Mouse (Mus musculus) layer of hippocampus, adult 9-11 months (tissue): ENCODE results near the gene Enox1.

Experiments
- DNase-seq: peaks from one replicate; pipeline ENCODE4 v3.0.0; 2022

The Enox1 gene

GRCm38 (mm10) chr14:77376731-77377130 is 220.2 kb downstream of the Enox1 start:
- DNase-seq, result no peak

DNA sequence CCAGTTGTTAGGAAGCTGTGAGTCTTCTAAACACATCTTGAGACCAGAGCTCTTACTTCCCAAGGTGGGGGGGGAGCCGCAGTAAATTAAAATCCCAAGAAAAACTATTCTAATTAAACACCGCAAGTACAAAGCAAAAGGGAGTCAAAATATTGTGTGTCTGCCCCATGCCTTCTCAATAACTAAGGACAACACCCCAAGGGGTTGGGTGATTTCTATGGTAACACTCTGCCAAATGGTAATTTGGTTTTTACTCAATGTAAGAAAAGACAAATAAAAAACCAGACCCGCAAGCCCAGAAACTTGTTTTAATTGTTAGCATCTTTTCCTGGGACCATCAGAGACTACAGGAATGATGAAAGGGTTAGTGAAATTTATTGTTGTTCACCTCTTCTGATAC is 220.9 kb downstream of the Enox1 start:
- DNase-seq, result no peak

GRCm38 (mm10) chr14:77377873-77378272 is 221.3 kb downstream of the Enox1 start:
- DNase-seq, result no peak

- DNase-seq, result no peak
Measured at GRCm38 (mm10) chr14:77381532-77381931, 225.0 kb downstream of the Enox1 start.

GRCm38 (mm10) chr14:77385621-77386020 is 229.1 kb downstream of the Enox1 start:
- DNase-seq, result no peak

GRCm38 (mm10) chr14:77387877-77388276 is 231.3 kb downstream of the Enox1 start:
- DNase-seq, result no peak

DNA sequence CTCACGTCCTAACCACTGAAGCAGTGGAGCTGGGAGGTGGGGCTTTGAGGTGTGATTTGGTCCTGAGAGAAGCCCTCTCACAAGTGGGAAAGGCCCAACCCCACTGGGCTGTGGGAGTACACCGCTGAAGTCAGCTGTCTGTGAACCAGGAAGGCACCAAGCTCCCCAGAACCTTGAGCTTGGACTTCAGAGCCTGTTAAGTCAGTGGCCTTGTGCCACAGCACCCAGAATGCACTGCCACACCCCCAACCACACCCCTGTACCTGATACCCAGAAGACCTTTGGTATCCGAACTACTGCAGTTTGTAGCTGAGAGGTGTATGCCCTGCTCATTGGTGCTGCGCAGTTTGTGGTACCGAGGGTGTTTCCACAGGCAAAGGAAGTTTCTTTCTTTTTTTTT is 232.7 kb downstream of the Enox1 start:
- no peak for DNase-seq

DNA sequence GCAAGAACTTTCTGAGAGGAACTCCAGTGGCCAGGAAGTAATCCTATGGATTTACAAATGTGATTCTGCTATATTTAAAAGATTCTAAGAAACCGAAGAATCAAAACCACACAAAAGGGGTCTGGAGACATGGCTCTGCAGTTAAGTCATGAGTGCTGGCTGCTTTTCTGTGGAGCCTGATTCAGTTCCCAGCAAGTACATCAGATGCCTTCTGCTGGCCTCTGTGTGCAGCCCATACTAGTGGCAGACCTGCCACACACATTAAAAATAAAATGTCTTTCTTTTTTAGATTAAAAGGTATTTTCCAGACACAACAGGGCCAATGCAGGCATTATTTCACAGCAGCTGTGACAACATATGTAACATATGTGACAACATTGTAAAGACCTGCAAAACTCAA is 235.9 kb downstream of the Enox1 start:
- no peak for DNase-seq

- no peak for DNase-seq
Measured at GRCm38 (mm10) chr14:77406241-77407114, 249.9 kb downstream of the Enox1 start.

- peak; percentile 62 for DNase-seq
Measured at GRCm38 (mm10) chr14:77409271-77409940, 252.8 kb downstream of the Enox1 start.

DNA sequence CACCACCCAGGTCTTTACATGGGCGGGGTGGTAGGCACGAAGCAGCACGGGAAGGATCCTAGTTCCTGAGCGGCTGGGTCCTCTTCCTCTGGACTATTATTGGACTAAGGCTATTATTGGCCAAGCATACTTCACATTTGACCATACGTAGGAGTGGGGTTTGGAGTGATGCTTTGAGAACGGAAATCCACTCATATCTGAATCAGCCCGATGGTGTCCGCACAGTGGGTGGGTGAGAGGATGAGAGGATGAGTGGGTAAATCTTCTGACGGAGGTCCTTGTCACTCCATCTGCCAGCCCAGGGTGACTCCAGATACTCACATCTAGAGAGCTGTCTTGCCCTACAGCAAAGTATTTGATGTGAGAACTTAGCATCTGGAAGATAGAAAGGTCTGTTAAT is 253.8 kb downstream of the Enox1 start:
- no peak for DNase-seq

GRCm38 (mm10) chr14:77413106-77413505 is 256.5 kb downstream of the Enox1 start:
- DNase-seq, result no peak

- DNase-seq, result no peak
Measured at GRCm38 (mm10) chr14:77416358-77416757, 259.8 kb downstream of the Enox1 start.

DNA sequence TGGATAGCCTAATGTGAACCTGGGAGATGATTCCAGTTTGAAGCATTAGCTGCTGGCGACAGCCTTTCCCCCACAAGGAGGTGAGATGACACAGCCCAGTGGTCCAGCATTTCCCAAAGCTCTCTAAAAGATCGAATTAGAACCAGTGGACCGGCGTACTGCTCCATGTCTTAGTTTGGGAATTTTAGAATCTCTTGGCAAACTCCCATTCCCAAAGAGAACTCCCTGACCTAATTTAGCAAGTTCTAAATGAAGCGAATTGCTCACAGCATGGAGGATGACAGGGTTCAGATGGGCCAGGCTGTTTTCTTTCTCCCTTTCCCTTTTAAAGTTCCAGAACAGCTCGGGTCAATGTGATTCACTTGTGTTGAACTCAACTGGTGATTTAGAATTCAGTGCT is 264.5 kb downstream of the Enox1 start:
- no peak for DNase-seq

DNA sequence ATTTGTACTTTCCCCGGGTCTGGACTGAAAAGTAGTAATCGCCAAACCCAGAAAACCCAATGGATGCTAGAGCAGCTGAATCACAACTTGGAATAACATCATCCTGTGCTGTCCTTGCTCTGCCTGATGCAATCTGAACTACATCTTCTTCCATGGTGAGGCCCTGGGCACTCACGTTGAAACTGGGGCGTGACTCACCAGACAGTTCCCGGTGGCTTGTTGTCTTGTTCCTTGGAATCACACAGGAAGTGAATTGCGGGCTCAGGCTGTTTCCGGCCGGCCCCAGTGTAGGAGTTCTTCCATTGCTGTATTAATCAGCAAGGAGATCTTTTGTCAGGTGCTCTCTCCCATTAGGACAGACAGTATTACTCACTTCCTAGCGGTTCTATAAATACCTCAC is 266.6 kb downstream of the Enox1 start:
- DNase-seq, result no peak

DNA sequence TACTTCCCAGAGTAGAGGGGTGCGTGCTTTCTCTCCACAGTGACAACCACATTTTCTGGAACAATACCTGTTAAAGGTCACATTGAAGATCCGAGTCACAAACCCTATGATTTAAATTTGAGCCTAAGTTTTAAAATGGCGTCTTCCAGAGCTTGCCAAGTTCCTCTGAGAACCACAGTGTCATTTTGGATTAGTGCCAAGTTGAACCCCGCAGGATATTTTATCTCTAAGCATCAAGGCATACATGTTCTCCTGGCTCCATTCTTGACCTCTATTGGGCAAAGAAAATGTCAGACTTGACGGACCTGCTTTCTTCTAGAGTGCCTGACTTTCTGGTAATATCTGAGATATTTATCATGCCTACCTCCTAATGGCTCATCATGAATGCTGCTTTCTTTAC is 282.9 kb downstream of the Enox1 start:
- no peak for DNase-seq

GRCm38 (mm10) chr14:77440805-77441204 is 284.2 kb downstream of the Enox1 start:
- peak; percentile 28 for DNase-seq

GRCm38 (mm10) chr14:77441541-77441940 is 285.0 kb downstream of the Enox1 start:
- DNase-seq, result peak; percentile 74

DNA sequence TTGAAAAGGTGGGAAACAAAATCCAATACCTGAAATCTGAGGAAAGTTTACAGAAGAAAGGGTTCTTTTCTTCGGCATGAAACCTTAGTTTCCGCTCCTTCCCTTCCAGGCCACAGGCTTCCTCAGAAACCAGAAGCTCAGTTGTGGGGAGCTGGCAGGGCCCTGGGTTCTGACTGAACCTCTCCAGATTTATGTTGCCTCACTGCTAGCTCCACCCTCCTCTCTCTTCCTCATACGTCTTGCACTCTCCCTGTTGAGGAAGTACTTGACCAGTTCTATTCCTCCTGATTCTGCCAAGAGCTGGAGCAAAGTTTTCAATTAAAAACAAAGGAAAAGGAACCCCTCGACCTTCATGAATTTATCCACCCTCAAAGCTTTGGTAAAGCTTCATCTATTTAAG is 291.4 kb downstream of the Enox1 start:
- DNase-seq, result no peak

- no peak for DNase-seq
Measured at GRCm38 (mm10) chr14:77451916-77452315, 295.4 kb downstream of the Enox1 start.

- DNase-seq, result no peak
Measured at GRCm38 (mm10) chr14:77456066-77456465, 299.5 kb downstream of the Enox1 start.

DNA sequence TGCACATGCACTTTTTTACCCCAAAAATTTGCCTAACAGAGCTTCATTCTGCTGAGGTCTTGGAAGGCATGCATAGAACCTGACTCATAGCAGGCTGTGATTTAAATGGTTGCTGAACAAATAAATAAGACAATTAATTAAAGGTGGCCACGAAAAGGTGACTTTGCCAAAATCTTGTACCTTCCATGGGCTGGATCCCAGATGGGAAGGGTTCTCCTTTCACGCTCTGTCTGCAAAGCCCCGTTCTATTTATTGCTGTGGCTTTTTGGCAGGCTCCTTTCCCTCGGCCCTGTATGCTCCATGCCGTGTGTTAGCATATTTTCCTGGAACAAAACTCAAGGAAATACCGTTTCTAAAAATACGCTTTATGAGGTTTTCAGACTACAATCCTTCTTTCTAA is 300.3 kb downstream of the Enox1 start:
- DNase-seq, result no peak

GRCm38 (mm10) chr14:77458217-77458616 is 301.7 kb downstream of the Enox1 start:
- no peak for DNase-seq

GRCm38 (mm10) chr14:77463919-77464318 is 307.4 kb downstream of the Enox1 start:
- no peak for DNase-seq
